Mouse (Mus musculus) heart, embryonic 13.5 days (tissue): ENCODE results near the gene Olfr1173. TPM values are rescaled to one million over a fixed set of nuclear protein-coding genes. Genes with fewer than 3 reads are reported as not detected.

Experiments used
- ATAC-seq: fragments of 200-750 bp; cut with Nextera tagmentation; 2 replicates; pipeline ENCODE4 v1.8.0; 2017; ENCODE audit warnings: moderate TSS enrichment; ENCODE audit not compliant: insufficient number of reproducible peaks, low FRiP score, low TSS enrichment; ENCODE audit errors: extremely low read depth
- H3K27ac ChIP-seq: fragments of 300-500 bp; sonication (generic); replicated peaks from 2 replicates; pipeline ENCODE4 v1.5.1; 2015; ENCODE audit warnings: moderate library complexity, mild to moderate bottlenecking, inconsistent platforms
- H3K27me3 ChIP-seq: fragments of 300-500 bp; sonication (generic); replicated peaks from 2 replicates; pipeline ENCODE4 v1.6.1; 2015; ENCODE audit warnings: mild to moderate bottlenecking, inconsistent platforms
- H3K36me3 ChIP-seq: fragments of 300-500 bp; sonication (generic); 2 replicates; pipeline ENCODE4 v1.6.1; 2015; ENCODE audit warnings: mild to moderate bottlenecking, inconsistent platforms
- H3K4me1 ChIP-seq: fragments of 300-500 bp; sonication (generic); 2 replicates; pipeline ENCODE4 v1.6.1; 2015; ENCODE audit warnings: inconsistent platforms
- H3K4me2 ChIP-seq: fragments of 300-500 bp; sonication (generic); 2 replicates; pipeline ENCODE4 v1.6.1; 2015; ENCODE audit warnings: inconsistent platforms, mild to moderate bottlenecking, moderate library complexity
- H3K4me3 ChIP-seq: fragments of 300-500 bp; sonication (generic); 2 replicates; pipeline ENCODE4 v1.5.1; 2015; ENCODE audit warnings: moderate library complexity, mild to moderate bottlenecking, inconsistent platforms
- H3K9ac ChIP-seq: fragments of 300-500 bp; sonication (generic); 2 replicates; pipeline ENCODE4 v1.6.1; 2015; ENCODE audit warnings: inconsistent platforms, mild to moderate bottlenecking, moderate library complexity
- H3K9me3 ChIP-seq: fragments of 300-500 bp; sonication (generic); 2 replicates; pipeline ENCODE4 v1.6.1; 2016; ENCODE audit warnings: inconsistent platforms
- WGBS: fragments of 180-500 bp; shearing (Covaris S2); methylation state at CpG from one replicate; pipeline ENCODE4 v1.1.7; 2015; ENCODE audit warnings: mixed read lengths; 5-methylcytosine and 5-hydroxymethylcytosine counted together
- polyA plus RNA-seq: library from polyadenylated mRNA; unstranded; fragments of >200 nt; fragmentation: Nextera tagmentation; extraction: Ambion mirVana; gene quantifications from 2 replicates; pipeline ENCODE4 v1.2.1, GENCODE M21; 2015

Olfr1173 gene
- polyA plus RNA-seq, result not detected in 2 replicates

DNA sequence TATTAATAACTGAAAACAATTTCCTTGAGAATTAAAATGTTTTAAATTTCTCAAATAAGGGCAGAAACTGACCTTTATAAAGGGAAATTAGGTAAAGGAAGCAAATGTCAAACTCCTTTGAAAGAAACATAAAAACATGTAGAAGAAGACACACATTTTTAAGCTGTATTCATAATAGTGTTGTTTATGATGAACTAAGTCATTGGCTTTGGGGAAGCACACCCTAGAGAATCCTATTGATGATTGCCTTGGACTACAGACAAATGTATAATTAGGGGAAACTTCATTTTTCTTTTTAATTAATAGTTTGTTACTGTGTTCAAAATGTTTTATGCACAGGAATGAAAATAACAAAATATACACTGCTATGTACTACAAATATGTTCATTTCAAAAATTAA lies at the start of gene Olfr1173:
Gene Olfr1173, minus strand, starts transcription at position 101 of the 400 bp plus-strand sequence.
- no peaks in the 10 kb centered on the region for H3K9me3 ChIP-seq
- no peak within 1 kb of the TSS for H3K4me2 ChIP-seq
- H3K9ac ChIP-seq, result no peak within 1 kb of the TSS
- H3K4me3 ChIP-seq, result no peak within 1 kb of the TSS
- ATAC-seq, result no peak
- no peaks in the 10 kb centered on the region for H3K4me1 ChIP-seq
- no peak within 1 kb of the TSS for H3K27ac ChIP-seq
- H3K36me3 ChIP-seq, result no peaks in the 10 kb centered on the region
- H3K27me3 ChIP-seq, result no peaks in the 10 kb centered on the region

GRCm38 (mm10) chr2:88327115-88327514 lies 47.4 kb upstream of the Olfr1173 start, which contains the start of gene Olfr1175-ps:
TSS of gene Olfr1175-ps (minus strand) at chr2:88327215.
- ATAC-seq, result no peak
- Histone ChIP-seq H3K27me3 (no peaks in the 10 kb centered on the region), H3K36me3 (no peaks in the 10 kb centered on the region), H3K9ac (no peak within 1 kb of the TSS), H3K4me1 (no peaks in the 10 kb centered on the region), H3K4me2 (no peak within 1 kb of the TSS), H3K4me3 (no peak within 1 kb of the TSS), H3K27ac (no peak within 1 kb of the TSS), H3K9me3 (no peaks in the 10 kb centered on the region)
- WGBS, result 73% methylated on average over 2 of the region's 2 CpGs

GRCm38 (mm10) chr2:88315035-88315434 lies 35.4 kb upstream of the Olfr1173 start, which contains the start of gene Olfr1174-ps:
TSS of gene Olfr1174-ps (minus strand) at chr2:88315135.
- 78% methylated on average over 4 of the region's 4 CpGs for WGBS
- H3K4me2 ChIP-seq, result no peak within 1 kb of the TSS
- no peak within 1 kb of the TSS for H3K9ac ChIP-seq
- H3K9me3 ChIP-seq, result no peaks in the 10 kb centered on the region
- H3K4me1 ChIP-seq, result no peaks in the 10 kb centered on the region
- H3K27me3 ChIP-seq, result no peaks in the 10 kb centered on the region
- no peak within 1 kb of the TSS for H3K4me3 ChIP-seq
- H3K27ac ChIP-seq, result no peak within 1 kb of the TSS
- ATAC-seq, result no peak
- no peaks in the 10 kb centered on the region for H3K36me3 ChIP-seq

DNA sequence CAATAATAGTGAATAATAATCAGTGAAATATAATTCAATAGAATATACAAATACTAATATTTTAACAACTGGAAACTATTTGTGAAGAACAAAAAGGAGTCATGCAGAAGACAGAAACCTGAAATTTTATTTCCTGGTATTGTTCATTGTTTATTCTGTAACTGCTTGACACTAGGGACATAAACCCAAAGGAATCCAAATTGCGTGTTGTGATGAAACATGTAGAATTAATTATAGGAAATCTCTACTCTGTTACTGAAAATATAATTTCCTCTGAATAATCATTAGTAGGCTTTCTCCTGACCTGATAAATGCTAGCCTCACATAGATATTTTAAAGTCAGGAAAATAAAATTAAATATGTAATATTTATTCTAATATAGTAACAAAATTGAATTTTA lies 51.4 kb downstream of the Olfr1173 start, which contains the start of gene Olfr1170:
Gene Olfr1170, minus strand, starts transcription at position 101 of the 400 bp plus-strand sequence.
- no peaks in the 10 kb centered on the region for H3K4me1 ChIP-seq
- no peak within 1 kb of the TSS for H3K27ac ChIP-seq
- no peak within 1 kb of the TSS for H3K4me2 ChIP-seq
- no peaks in the 10 kb centered on the region for H3K27me3 ChIP-seq
- no peak within 1 kb of the TSS for H3K9ac ChIP-seq
- H3K4me3 ChIP-seq, result no peak within 1 kb of the TSS
- no peaks in the 10 kb centered on the region for H3K36me3 ChIP-seq
- no peak for ATAC-seq
- no peaks in the 10 kb centered on the region for H3K9me3 ChIP-seq
- 78% methylated on average over 1 of the region's 1 CpGs for WGBS

Other genes with a start within 250 kb of the Olfr1173 start
- gene Olfr73, start 242.2 kb downstream of the Olfr1173 start, polyA plus RNA-seq, result not detected in 2 replicates
- not detected in 2 replicates for gene Olfr1162, start 228.7 kb downstream of the Olfr1173 start, polyA plus RNA-seq
- not detected in 2 replicates for gene Olfr1163, start 208.0 kb downstream of the Olfr1173 start, polyA plus RNA-seq
- not detected in 2 replicates for gene Olfr1164, start 185.9 kb downstream of the Olfr1173 start, polyA plus RNA-seq
- gene Olfr1166, start 151.6 kb downstream of the Olfr1173 start, polyA plus RNA-seq, result not detected in 2 replicates
- gene Olfr1167, start 124.7 kb downstream of the Olfr1173 start, polyA plus RNA-seq, result not detected in 2 replicates
- gene Olfr1168, start 98.0 kb downstream of the Olfr1173 start, polyA plus RNA-seq, result not detected in 2 replicates
- not detected in 2 replicates for gene Olfr1170, start 51.5 kb downstream of the Olfr1173 start, polyA plus RNA-seq
- not detected in 2 replicates for gene Olfr1174-ps, start 35.3 kb upstream of the Olfr1173 start, polyA plus RNA-seq
- gene Olfr1175-ps, start 47.3 kb upstream of the Olfr1173 start, polyA plus RNA-seq, result not detected in 2 replicates
- gene Olfr1176, start 56.8 kb upstream of the Olfr1173 start, polyA plus RNA-seq, result not detected in 2 replicates
- not detected in 2 replicates for gene Olfr1177-ps, start 66.6 kb upstream of the Olfr1173 start, polyA plus RNA-seq
- gene Olfr1178, start 107.2 kb upstream of the Olfr1173 start, polyA plus RNA-seq, result not detected in 2 replicates
- gene Olfr1179, start 126.6 kb upstream of the Olfr1173 start, polyA plus RNA-seq, result not detected in 2 replicates
- gene Olfr1180, start 139.3 kb upstream of the Olfr1173 start, polyA plus RNA-seq, result not detected in 2 replicates
- not detected in 2 replicates for gene Olfr1181, start 146.3 kb upstream of the Olfr1173 start, polyA plus RNA-seq
- gene Gm13757, start 169.3 kb upstream of the Olfr1173 start, polyA plus RNA-seq, result not detected in 2 replicates
- gene Olfr1183, start 175.0 kb upstream of the Olfr1173 start, polyA plus RNA-seq, result not detected in 2 replicates
- gene Olfr1184, start 203.7 kb upstream of the Olfr1173 start, polyA plus RNA-seq, result not detected in 2 replicates
- not detected in 2 replicates for gene Olfr1185-ps1, start 213.4 kb upstream of the Olfr1173 start, polyA plus RNA-seq
- not detected in 2 replicates for gene Olfr1186, start 238.7 kb upstream of the Olfr1173 start, polyA plus RNA-seq